Mouse (Mus musculus) frontal cortex, adult 2 months (tissue): ENCODE results near the gene Jmy. TPM values are rescaled to one million over a fixed set of nuclear protein-coding genes. Genes with fewer than 3 reads are reported as not detected.

Experiments
- DNase-seq, 2 experiments: peaks; one replicate each; pipeline ENCODE4 v3.0.0; 2022; ENCODE audit warnings: low spot score in 1 of 2; ENCODE audit errors: extremely low spot score in 1 of 2
- polyA plus RNA-seq: library from polyadenylated mRNA; depleted of rRNA; stranded (reverse); fragments of >200 nt; gene quantifications from 2 replicates; pipeline ENCODE4 v1.2.3, GENCODE M21; 2012; rRNA removed

Jmy gene
- polyA plus RNA-seq, 1 experiment, result 14.4 TPM

DNA sequence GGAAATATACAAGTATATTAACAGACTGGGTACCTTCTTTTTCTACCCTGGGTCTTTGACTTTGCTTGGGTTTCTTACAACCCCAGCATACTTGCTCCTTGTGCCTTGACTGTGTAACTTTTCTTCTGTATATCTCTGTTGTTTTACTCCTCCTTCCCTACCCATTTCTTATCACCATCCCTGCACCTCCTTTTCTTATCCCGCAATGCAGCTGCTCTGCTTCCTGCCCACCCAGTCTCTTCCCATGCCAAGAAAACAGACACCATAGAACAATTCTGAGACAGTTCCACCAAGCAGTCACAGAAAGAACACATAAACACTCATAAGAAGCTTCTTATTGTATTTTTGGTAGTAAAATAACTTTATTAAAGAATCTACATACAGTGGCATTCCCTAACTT is 118.3 kb downstream of the Jmy start:
- no peak for DNase-seq

DNA sequence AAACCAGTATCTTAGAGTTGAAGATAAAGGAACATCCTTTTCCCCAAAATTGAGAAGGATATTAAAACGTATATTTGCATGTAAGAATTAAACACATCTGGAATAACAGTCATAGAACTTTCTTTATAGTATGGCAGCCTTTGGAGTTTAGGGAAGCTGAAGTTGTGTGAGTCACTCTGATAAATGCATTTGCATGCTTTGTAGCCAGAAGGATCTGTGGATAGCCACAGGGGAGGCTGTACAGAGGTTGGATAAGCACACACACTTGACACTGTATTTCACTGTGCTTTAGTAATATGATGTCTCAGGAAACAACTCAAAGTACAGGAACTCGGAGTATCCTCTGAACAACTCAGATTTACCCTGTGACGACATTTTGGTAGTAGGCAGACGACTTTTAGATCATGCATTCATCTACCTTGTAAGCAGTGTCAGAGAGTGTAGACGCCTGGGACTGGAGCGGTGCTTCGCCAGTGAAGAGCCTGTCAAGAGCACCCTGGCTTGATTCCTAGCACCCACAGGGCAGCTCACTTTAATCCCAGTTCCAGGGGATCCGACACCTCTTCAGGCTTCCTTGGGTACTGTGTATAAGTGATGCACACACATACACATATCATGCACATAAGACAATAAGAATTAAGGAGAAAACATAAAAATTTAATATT is 119.1 kb downstream of the Jmy start:
- DNase-seq, result no peak

Other genes with a start within 250 kb of the Jmy start
- gene Homer1, start 200.2 kb downstream of the Jmy start, polyA plus RNA-seq, result 48.5 and 58.2 TPM in 2 replicates
- gene Bhmt, start 138.2 kb upstream of the Jmy start, polyA plus RNA-seq, result 0.32 and 0.36 TPM in 2 replicates
- 0.32 and 0.50 TPM in 2 replicates for gene Bhmt2, start 174.5 kb upstream of the Jmy start, polyA plus RNA-seq
- 0.17 and 0.22 TPM in 2 replicates for gene Dmgdh, start 174.6 kb upstream of the Jmy start, polyA plus RNA-seq